Mouse (Mus musculus) CH12.LX (cell line): ENCODE data around the gene Ankrd33.

ENCODE experiments used
- CHD2 ChIP-seq: IDR thresholded peaks from 2 replicates; pipeline ENCODE4 v1.6.1; 2011; ENCODE audit warnings: low read length, improper control_type of control experiment
- CTCF ChIP-seq, 2 experiments: IDR thresholded peaks in 1 of 2; conservative IDR thresholded peaks in 1 of 2; 2 replicates each; pipeline ENCODE4 v1.5.1; 2011 to 2012; ENCODE audit warnings: low read depth in 2 of 2, low read length in 2 of 2, improper control_type of control experiment in 1 of 2, inconsistent platforms in 1 of 2, mild to moderate bottlenecking in 1 of 2, moderate library complexity in 1 of 2
- EP300 ChIP-seq: IDR thresholded peaks from 2 replicates; pipeline ENCODE4 v1.6.1; 2011; ENCODE audit warnings: low read length, improper control_type of control experiment
- MAX ChIP-seq: IDR thresholded peaks from 2 replicates; pipeline ENCODE4 v1.6.1; 2011; ENCODE audit warnings: low read length, improper control_type of control experiment
- MYC ChIP-seq: IDR thresholded peaks from 2 replicates; pipeline ENCODE4 v1.6.1; 2011; ENCODE audit warnings: low read depth, mild to moderate bottlenecking, improper control_type of control experiment, low read length
- NRF1 ChIP-seq: IDR thresholded peaks from 2 replicates; pipeline ENCODE4 v1.6.1; 2014; ENCODE audit warnings: low read depth, mild to moderate bottlenecking, inconsistent platforms, low read length, improper control_type of control experiment, moderate library complexity
- SMC3 ChIP-seq: IDR thresholded peaks from 2 replicates; pipeline ENCODE4 v1.6.1; 2011; ENCODE audit warnings: low read depth, low read length, improper control_type of control experiment
- TBP ChIP-seq: conservative IDR thresholded peaks from 2 replicates; pipeline ENCODE4 v1.6.1; 2011; ENCODE audit warnings: low read depth, low read length, improper control_type of control experiment
- ZNF384 ChIP-seq: IDR thresholded peaks from 2 replicates; pipeline ENCODE4 v1.6.1; 2012; ENCODE audit warnings: low read depth, low read length, improper control_type of control experiment, inconsistent platforms

GRCm38 (mm10) chr15:101070762-101071161 lies 44.8 kb upstream of the Ankrd33 start:
- TF ChIP-seq MAX (no peak), EP300 (no peak), ZNF384 (no peak), NRF1 (no peak), CHD2 (no peak), TBP (no peak), SMC3 (no peak), MYC (no peak), CTCF (conservative IDR thresholded peaks at IDR 0.05 in 1 of 2, IDR thresholded peaks at IDR 0.05 in 1 of 2; ENCODE audit: low read depth in 2 of 2, low read length in 2 of 2) (no peak)
